Mouse (Mus musculus) heart, adult 2 months (tissue): Measurements from ENCODE around the gene Slx4ip.

Experiments
- CTCF ChIP-seq: fragments of 200-600 bp; IDR thresholded peaks from 2 replicates; pipeline ENCODE4 v1.8.1; 2022; ENCODE audit warnings: antibody characterized with exemption, mild to moderate bottlenecking, moderate library complexity
- POLR2A ChIP-seq: fragments of 200-500 bp; IDR thresholded peaks from 2 replicates; pipeline ENCODE4 v1.6.1; 2011; ENCODE audit warnings: mild to moderate bottlenecking, low read depth, low read length, control low read depth; ENCODE audit not compliant: insufficient read depth

DNA sequence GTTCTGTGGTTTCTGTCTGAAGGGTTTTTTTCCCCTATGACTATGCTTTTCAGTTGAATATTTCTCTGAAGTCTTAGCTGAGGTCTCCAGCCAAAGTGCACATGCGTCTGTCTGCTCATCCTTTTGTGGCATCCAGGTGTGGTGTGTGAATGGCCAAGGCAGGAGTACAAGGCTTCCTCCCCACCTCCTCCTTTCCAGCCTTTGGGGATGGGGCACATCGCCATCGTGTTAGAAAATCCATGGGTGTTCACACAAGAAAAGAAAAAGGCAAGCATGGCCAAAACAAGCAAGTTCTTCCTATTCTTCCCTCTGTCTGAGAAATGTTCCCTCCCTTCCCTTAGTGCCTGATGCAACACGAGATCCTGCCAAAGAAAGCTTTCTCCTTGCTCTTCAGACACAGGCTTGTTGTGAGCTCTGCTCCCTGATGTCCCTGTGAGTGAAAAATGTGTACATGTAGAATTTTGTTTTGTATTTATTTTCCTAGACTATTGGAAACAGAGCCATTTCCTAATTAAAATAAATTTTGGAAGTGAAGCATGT lies 122.9 kb downstream of the Slx4ip start:
- no peak for TF ChIP-seq CTCF
- no peak for TF ChIP-seq POLR2A
